Mouse (Mus musculus) liver, embryonic 14.5 days (tissue): ENCODE measurements around the gene Efemp2.

ENCODE experiments used
- CTCF ChIP-seq: IDR thresholded peaks from 2 replicates; pipeline ENCODE4 v1.5.1; 2016; ENCODE audit warnings: antibody characterized with exemption, low read depth, control low read depth
- EP300 ChIP-seq: IDR thresholded peaks from 2 replicates; pipeline ENCODE4 v1.6.1; 2016; ENCODE audit warnings: antibody characterized with exemption, low read depth

DNA sequence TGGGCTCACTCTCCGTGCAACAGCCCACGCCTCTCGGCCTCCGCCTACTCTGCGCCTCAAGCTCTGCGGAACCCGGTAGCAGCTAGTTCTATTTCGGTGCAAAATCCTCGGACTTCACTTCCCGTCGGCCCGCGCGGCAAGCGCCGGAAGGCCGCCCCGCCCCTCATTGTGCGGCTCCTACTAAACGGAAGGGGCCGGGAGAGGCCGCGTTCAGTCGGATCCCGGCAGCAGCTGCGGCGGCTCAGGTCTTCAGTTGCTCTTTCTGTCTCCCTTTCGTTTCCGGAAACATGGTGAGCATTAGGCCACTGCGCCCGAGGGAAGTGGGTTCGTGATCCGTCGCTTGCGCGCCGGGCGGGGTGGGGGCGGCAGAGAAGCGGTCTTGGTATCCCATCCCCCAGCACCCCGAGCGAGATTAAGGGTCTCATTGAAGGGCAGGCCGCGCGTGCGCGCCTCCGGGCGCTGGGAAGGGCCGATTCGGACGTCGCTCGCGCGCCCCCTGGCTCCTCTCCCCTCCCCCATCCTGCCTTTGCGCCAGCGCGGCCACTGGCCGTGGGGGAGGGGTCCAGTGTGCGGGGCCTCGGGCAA is 16.7 kb downstream of the Efemp2 start, which contains the start of gene Cfl1:
- no peak; the same call in 1 of the 2 replicates for TF ChIP-seq CTCF
- peak; percentile 14; the same call in 1 of the 2 replicates for TF ChIP-seq EP300
